Mouse (Mus musculus) midbrain, embryonic 10.5 days (tissue): ENCODE data around the gene Casr. TPM values are rescaled to one million over a fixed set of nuclear protein-coding genes. Genes with fewer than 3 reads are reported as not detected.
A peak's percentile ranks its signal among the peaks of the same experiment; 100 is the strongest.

Experiments used
- DNase-seq: peaks from one replicate; pipeline ENCODE4 v3.0.0-alpha.2; 2017; ENCODE audit warnings: low spot score
- H3K27ac ChIP-seq: fragments of 300-500 bp; sonication (generic); replicated peaks from 2 replicates; pipeline ENCODE4 v1.5.1; 2016; ENCODE audit warnings: mild to moderate bottlenecking
- H3K27me3 ChIP-seq: fragments of 300-500 bp; sonication (generic); 2 replicates; pipeline ENCODE4 v1.6.1; 2016; ENCODE audit warnings: low read depth, mild to moderate bottlenecking; ENCODE audit not compliant: poor library complexity, severe bottlenecking
- H3K36me3 ChIP-seq: fragments of 300-500 bp; sonication (generic); 2 replicates; pipeline ENCODE4 v1.6.1; 2016; ENCODE audit warnings: mild to moderate bottlenecking, moderate library complexity
- H3K4me1 ChIP-seq: fragments of 300-500 bp; sonication (generic); 2 replicates; pipeline ENCODE4 v1.6.1; 2016
- H3K4me3 ChIP-seq: fragments of 300-500 bp; sonication (generic); 2 replicates; pipeline ENCODE4 v1.5.1; 2016; ENCODE audit warnings: mild to moderate bottlenecking, moderate library complexity
- H3K9me3 ChIP-seq: fragments of 300-500 bp; sonication (generic); replicated peaks from 2 replicates; pipeline ENCODE4 v1.6.1; 2016; ENCODE audit warnings: mild to moderate bottlenecking
- WGBS: fragments of 180-500 bp; shearing (Covaris S2); methylation state at CpG from one replicate; pipeline ENCODE4 v1.1.7; 2016; 5-methylcytosine and 5-hydroxymethylcytosine counted together
- polyA plus RNA-seq: library from polyadenylated mRNA; unstranded; fragments of >200 nt; fragmentation: Nextera tagmentation; extraction: Ambion mirVana; gene quantifications from 2 replicates; pipeline ENCODE4 v1.2.1, GENCODE M21; 2016

Casr gene
- polyA plus RNA-seq, 1 experiment from 2014 or later, result 0.16 TPM

DNA sequence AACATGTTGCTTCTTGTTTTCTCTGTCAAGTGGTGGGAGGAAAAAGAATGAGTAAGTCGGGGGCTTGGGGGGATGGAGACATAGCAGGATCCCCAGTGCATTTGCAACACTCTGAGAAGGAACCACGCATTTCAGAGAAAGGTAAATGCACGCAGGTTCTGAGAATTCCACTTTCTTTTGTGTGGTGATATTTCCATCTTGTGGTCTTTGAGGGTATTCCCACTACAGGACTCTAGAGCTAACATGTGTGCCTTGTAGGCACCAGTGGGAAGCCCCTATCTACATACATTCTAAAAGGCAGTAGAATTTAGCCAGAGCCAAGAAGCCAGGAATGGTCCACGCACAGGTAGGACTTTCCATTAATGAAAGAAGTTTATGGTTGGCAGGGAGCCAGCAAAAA, 56.0 kb downstream of the Casr start:
- Histone ChIP-seq H3K27ac (no peak overlapping the region), H3K9me3 (no peaks in the 10 kb centered on the region), H3K4me1 (no peaks in the 10 kb centered on the region), H3K27me3 (no peaks in the 10 kb centered on the region), H3K36me3 (no peaks in the 10 kb centered on the region), H3K4me3 (no peak overlapping the region)
- DNase-seq, result no peak
- 63% methylated on average over 4 of the region's 4 CpGs for WGBS

DNA sequence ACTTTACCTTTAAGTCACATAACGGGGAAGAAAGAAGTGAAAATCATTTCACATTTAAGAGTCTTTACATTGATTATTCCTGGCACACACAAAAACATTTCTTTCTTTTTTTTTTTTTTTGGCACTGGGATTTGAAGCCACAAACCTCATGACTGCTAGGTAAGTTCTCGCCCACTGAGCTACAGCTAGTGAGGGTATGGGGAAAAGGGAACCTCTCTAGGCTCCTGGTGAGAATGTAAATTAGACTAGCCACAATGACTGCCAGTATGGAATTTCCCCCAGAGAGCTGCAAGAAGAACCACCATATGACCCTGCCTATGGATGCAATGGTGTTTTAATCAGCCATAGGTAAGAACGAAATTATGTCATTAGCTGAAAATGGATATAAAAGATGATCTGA, 56.8 kb downstream of the Casr start:
- no peak for DNase-seq
- no peak overlapping the region for H3K4me3 ChIP-seq

DNA sequence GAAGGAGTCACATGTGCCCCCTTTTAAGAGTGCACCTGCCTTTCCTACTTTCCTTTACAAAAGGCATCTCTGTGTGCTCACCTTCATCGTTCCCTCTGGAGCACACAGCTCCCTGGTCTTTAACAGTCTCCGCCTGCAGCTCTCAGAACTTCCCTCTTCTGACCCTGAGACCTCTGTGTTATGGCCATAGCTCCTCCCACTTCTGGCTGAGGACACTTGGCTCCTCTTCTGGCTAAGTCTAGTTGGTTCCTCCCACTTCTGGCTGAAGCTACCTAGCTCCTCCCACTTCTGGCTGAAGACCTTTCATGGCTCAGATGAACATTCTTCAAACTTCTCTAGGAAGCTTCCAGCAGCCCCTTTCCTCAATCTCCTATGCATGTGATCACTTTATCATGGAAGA, 59.7 kb downstream of the Casr start:
- 81% methylated on average over 2 of the region's 2 CpGs for WGBS

More for the DNA sequence above, 56.8 kb downstream of the Casr start:
- no peak overlapping the region for H3K27ac ChIP-seq
- no peaks in the 10 kb centered on the region for H3K4me1 ChIP-seq
- WGBS, result 75% methylated on average over 3 of the region's 3 CpGs
- no peaks in the 10 kb centered on the region for H3K36me3 ChIP-seq
- no peaks in the 10 kb centered on the region for H3K9me3 ChIP-seq
- no peaks in the 10 kb centered on the region for H3K27me3 ChIP-seq

DNA sequence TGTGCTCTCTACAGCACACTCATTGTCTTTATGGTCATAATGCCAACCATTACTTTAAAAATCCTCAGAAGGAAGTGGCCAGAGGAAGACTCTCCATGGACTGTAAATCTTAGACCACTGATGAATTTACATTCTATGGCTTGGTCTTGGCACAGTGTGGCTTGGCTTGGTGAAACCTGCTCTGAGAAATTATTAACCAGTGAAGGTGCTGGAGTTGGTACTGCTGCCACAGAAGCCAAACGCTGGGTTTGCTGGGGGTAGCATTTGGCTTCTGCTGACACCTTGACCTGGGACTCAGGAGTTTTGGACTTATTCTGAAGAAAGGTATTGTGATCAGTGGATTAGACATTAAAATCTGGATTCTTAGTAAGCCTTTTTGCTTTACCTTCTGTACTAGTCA, 69.5 kb downstream of the Casr start:
- no peaks in the 10 kb centered on the region for H3K27me3 ChIP-seq
- H3K4me3 ChIP-seq, result no peak overlapping the region
- 97% methylated on average over 1 of the region's 1 CpGs for WGBS
- H3K4me1 ChIP-seq, result no peaks in the 10 kb centered on the region
- no peaks in the 10 kb centered on the region for H3K9me3 ChIP-seq
- no peaks in the 10 kb centered on the region for H3K36me3 ChIP-seq
- no peak for DNase-seq
- no peak overlapping the region for H3K27ac ChIP-seq

More for the DNA sequence above, 59.7 kb downstream of the Casr start:
- DNase-seq, result no peak
- H3K4me3 ChIP-seq, result no peak overlapping the region
- no peak overlapping the region for H3K27ac ChIP-seq
- no peaks in the 10 kb centered on the region for H3K9me3 ChIP-seq
- no peaks in the 10 kb centered on the region for H3K36me3 ChIP-seq
- H3K27me3 ChIP-seq, result no peaks in the 10 kb centered on the region
- H3K4me1 ChIP-seq, result no peaks in the 10 kb centered on the region

DNA sequence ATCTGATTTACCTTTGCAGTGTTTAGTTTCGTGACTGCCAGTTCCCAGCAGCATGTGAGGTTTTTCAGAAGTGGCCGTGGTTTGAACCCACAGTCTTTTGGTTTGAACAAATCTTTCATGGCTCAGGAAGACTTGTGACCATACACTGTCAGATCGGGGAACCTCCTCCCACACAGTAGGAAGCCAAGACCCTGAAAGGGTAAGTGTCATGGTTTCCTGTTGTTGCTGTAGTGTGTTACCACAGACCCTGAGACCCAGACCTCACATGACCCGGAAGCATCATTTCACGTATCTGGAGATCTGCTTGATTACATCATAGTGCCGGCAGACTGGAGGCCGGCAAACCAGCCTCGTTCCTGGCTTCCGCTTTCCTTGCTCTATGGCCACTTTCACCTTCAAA, 85.1 kb downstream of the Casr start:
- no peak overlapping the region for H3K4me3 ChIP-seq
- no peak for DNase-seq
- WGBS, result 89% methylated on average over 9 of the region's 9 CpGs
- H3K27ac ChIP-seq, result no peak overlapping the region
- no peaks in the 10 kb centered on the region for H3K36me3 ChIP-seq
- no peaks in the 10 kb centered on the region for H3K4me1 ChIP-seq
- H3K9me3 ChIP-seq, result no peaks in the 10 kb centered on the region
- H3K27me3 ChIP-seq, result peaks cover 12% of the 10 kb centered on the region; the same call in 1 of the 2 replicates

DNA sequence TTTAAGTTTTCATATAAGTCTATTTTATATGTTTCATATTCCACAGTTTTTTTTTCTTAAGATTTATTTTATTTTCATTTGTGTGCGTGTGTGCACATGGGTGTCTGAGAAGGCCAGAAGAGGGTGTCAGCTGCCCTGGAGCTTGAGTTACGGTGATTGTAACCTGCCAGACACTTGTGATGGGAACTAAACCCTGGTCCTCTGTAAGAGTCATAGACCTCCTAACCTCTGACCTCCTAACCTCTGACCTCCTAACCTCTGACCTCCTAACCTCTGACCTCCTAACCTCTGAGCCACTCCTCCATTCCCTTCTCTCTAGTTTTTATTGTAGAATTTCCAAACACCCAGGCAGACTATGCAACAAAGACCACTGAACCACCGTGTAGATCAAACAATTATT, 86.4 kb downstream of the Casr start:
- H3K27me3 ChIP-seq, result peaks cover 14% of the 10 kb centered on the region; the same call in 1 of the 2 replicates
- peaks cover 9% of the 10 kb centered on the region for H3K4me1 ChIP-seq
- no peaks in the 10 kb centered on the region for H3K36me3 ChIP-seq
- no peak for DNase-seq
- no peak overlapping the region for H3K27ac ChIP-seq
- no peaks in the 10 kb centered on the region for H3K9me3 ChIP-seq
- 89% methylated on average over 3 of the region's 3 CpGs for WGBS
- no peak overlapping the region for H3K4me3 ChIP-seq

DNA sequence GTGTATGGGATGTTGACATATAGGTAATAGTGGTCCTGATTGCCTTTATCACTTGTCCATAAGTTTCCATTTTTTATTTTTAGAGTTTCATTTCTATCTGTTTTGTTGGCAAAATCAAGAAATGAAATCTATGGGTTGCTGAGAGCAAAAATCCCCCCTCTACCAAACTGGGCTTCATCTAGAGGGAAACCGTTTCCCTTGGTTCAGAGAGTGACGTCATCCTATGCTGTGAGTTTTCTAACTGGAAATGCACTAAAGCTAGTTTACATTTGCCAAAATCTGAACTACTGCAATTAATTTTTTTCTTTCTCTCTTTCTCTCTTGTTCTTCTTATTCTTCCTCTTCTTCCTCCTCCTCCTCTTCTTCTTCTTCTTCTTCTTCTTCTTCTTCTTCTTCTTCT, 87.1 kb downstream of the Casr start:
- peaks cover 14% of the 10 kb centered on the region; the same call in 1 of the 2 replicates for H3K27me3 ChIP-seq
- 85% methylated on average over 2 of the region's 2 CpGs for whole genome bisulfite sequencing
- no peak overlapping the region for H3K4me3 ChIP-seq
- no peaks in the 10 kb centered on the region for H3K36me3 ChIP-seq
- no peak for DNase-seq
- no peaks in the 10 kb centered on the region for H3K9me3 ChIP-seq
- H3K4me1 ChIP-seq, result peaks cover 10% of the 10 kb centered on the region
- H3K27ac ChIP-seq, result no peak overlapping the region

DNA sequence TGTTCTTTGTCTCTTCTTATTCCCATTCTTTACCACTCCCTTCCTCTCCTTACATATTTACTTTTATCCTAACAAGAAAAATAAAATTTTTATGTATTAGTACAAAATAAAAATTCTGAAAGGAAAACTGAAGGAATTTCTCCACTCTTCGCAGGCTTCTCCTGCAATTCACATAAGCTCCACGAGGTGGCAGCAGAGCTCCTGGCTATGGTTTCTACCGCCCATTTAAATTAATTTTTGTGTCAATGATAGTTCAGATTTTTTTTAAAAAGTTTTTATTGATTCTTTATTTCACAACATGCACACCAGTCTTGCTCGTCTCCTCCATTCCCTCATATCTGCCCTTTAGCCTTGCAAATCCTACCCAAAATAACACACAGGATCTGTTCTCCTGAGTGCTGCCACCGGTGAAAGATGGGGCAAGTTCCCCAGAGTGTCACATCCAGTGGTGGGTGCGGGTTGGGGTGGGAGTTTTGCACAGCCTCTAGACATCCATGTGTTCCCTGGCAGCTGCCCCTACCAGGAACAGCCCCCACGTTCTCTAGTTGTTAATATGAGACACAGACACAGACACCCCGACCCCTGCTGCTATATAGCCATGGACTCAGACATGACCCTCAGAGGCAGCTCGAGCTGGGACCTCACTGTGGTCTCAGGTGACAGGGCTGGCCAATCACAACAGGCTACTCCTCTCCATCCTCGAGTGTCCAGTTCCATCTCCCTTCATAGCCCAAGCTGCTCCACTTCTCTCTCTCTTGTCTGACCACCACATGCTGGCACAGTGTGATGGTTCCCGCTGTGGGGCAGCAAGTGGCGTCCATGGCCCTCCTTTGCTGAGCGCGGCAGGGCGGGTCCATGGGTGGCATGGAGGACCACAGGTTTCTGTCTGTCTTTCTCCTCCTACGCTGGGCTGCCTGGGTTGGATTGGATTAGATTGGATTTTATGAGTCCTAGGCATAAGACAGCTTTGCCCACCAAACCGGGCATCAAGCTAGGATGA, 88.4 kb downstream of the Casr start:
- 55% methylated on average over 17 of the region's 17 CpGs for WGBS
- no peak overlapping the region for H3K4me3 ChIP-seq
- H3K36me3 ChIP-seq, result no peaks in the 10 kb centered on the region
- H3K27me3 ChIP-seq, result peaks cover 14% of the 10 kb centered on the region; the same call in 1 of the 2 replicates
- H3K4me1 ChIP-seq, result peaks cover 10% of the 10 kb centered on the region
- H3K9me3 ChIP-seq, result no peaks in the 10 kb centered on the region
- no peak overlapping the region for H3K27ac ChIP-seq
- DNase-seq, result no peak

DNA sequence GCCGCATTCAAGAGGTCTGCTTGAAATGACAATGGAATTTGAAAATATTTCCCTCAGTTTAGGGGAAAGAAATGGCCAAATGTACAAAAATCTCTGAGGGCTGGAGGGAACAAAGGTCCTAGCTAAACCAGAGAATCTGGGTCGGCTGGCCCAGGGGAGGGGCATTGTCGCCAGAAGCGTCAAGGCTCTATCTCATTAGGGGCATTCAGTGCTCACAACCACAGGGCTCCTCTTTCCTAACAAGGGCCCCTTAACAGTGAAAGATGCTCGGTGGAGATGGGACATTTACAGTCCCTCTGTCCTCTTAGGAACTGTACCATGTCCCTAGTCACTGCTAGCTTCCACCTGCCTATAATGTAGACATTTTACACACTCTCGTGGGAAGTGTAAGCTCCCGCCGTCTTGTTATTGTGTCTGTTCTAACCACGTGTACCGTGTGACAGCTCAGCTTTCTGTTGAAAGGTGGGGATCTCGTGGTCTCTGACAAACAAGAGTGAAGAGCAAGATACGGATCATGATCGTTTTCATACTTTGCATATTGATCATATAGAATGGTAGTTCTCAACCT, 90.8 kb downstream of the Casr start:
- Histone ChIP-seq H3K27me3 (peaks cover 30% of the 10 kb centered on the region; the same call in 1 of the 2 replicates), H3K27ac (no peak overlapping the region; the same call in 1 of the 2 replicates), H3K4me1 (peaks cover 10% of the 10 kb centered on the region), H3K4me3 (no peak overlapping the region), H3K9me3 (no peaks in the 10 kb centered on the region), H3K36me3 (no peaks in the 10 kb centered on the region)
- WGBS, result 51% methylated on average over 13 of the region's 13 CpGs
- no peak for DNase-seq

DNA sequence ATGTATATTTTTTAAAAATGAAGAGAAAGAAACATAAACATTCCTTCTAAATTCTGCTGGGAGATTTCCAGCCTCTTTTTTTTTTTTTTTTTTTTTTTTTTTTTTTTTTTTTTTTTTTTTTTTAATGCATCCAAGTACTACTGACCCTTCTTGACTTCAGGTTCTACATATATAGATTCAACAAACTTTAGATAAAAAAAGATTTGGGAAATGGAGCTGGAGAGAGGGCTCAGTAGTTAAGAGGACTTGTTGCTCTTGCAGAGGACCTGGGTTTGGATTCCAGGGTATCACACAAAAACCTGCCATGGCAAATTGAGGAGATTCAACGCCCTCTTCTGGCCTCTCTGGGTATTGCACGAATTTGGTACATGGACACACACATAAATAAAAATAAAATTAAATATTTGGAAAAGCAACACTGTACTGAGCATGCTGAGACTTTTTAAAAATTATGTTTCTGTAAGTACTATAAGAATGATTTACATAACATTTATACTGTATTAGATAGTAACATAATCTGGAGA, 91.9 kb downstream of the Casr start:
- Histone ChIP-seq H3K36me3 (no peaks in the 10 kb centered on the region), H3K27ac (no peak overlapping the region), H3K4me1 (peaks cover 10% of the 10 kb centered on the region), H3K9me3 (no peaks in the 10 kb centered on the region), H3K4me3 (no peak overlapping the region), H3K27me3 (peaks cover 40% of the 10 kb centered on the region)
- WGBS, result 0% methylated on average over 2 of the region's 2 CpGs
- peak; percentile 55 for DNase-seq

DNA sequence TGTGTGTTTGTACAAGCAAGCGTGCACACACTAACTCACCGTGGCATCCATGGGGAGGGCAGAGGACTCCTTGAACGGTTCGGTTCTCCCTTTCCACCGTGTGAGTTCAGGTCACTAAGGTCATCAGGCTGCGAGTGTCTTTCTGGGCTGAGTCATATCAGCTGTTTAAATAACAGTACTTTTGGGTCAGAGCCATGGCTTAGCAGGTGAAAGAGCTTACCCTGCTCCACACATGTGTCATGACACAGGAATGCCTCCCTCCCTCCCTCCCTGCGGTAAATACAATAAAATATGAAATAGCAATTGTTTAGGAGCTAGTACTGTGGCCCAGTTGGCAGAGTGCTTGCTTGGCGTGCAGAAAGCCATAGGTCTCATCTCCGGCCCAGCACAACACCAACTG, 92.6 kb downstream of the Casr start:
- Histone ChIP-seq H3K27ac (no peak overlapping the region), H3K4me3 (no peak overlapping the region), H3K9me3 (no peaks in the 10 kb centered on the region), H3K27me3 (peaks cover 47% of the 10 kb centered on the region), H3K4me1 (peaks cover 10% of the 10 kb centered on the region), H3K36me3 (no peaks in the 10 kb centered on the region)
- 92% methylated on average over 9 of the region's 9 CpGs for WGBS
- DNase-seq, result no peak

DNA sequence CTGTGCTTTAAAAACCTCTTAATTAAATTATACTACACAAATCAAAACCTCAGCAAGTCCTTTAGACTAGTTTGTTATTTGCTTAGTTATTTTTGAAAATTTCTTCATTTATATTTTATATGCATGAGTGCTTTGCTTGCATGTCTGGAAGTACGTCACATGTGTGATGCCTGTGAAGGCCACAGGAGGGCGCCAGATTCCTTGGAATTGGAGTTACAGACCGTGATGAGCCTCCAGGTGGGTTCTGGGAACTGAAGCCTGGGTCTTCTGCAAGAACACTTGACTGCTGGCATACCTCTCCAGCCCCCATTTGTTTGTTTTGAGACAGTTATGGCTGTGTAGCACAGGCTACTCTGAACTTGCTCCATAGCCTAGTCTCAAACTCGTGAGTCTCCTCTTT, 93.1 kb downstream of the Casr start:
- Histone ChIP-seq H3K27ac (no peak overlapping the region), H3K36me3 (no peaks in the 10 kb centered on the region), H3K9me3 (no peaks in the 10 kb centered on the region), H3K4me3 (no peak overlapping the region), H3K4me1 (peaks cover 10% of the 10 kb centered on the region), H3K27me3 (peaks cover 52% of the 10 kb centered on the region)
- 73% methylated on average over 4 of the region's 4 CpGs for WGBS
- no peak for DNase-seq

DNA sequence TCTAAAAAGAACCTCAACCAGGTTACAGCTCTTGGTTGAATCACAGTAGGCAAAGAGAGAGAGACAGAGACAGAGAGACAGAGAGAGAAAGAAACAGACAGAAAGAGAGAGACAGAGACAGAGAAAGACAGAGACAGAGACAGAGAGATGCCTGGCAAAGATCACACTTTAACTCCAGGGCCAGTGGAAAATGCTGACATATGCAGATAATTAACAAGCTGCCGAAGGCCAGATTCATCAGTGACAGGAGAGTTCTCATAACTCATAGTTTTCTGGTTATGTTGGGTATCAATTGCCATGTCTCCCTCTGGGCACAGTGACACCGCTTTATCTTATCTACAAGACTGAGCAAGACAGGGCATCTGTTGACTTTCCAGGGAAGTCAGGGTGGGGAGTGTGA, 94.0 kb downstream of the Casr start:
- Histone ChIP-seq H3K36me3 (no peaks in the 10 kb centered on the region), H3K27me3 (peaks cover 59% of the 10 kb centered on the region), H3K4me3 (no peak overlapping the region), H3K27ac (no peak overlapping the region), H3K9me3 (no peaks in the 10 kb centered on the region), H3K4me1 (peaks cover 10% of the 10 kb centered on the region)
- no peak for DNase-seq
- WGBS, result 91% methylated on average over 2 of the region's 2 CpGs
